Mouse (Mus musculus) embryonic facial prominence, embryonic 14.5 days (tissue): ENCODE data around the gene Lipo4. TPM values are rescaled to one million over a fixed set of nuclear protein-coding genes. Genes with fewer than 3 reads are reported as not detected.
"Not testable (repeated sequence)": the region's sequence is repeated elsewhere in the genome, so short reads cannot be mapped to it uniquely, and the experiment has no call there.

Source experiments
- ATAC-seq: fragments of 200-750 bp; cut with Nextera tagmentation; 2 replicates; pipeline ENCODE4 v1.8.0; 2017; ENCODE audit warnings: low read depth, moderate number of reproducible peaks, moderate TSS enrichment
- DNase-seq: peaks from one replicate; pipeline ENCODE4 v3.0.0-alpha.2; 2015; ENCODE audit warnings: low spot score
- H3K27ac ChIP-seq: fragments of 300-500 bp; sonication (generic); replicated peaks from 2 replicates; pipeline ENCODE4 v1.5.1; 2014; ENCODE audit warnings: low read depth, mild to moderate bottlenecking, low read length, moderate library complexity
- H3K27me3 ChIP-seq: fragments of 300-500 bp; sonication (generic); replicated peaks from 2 replicates; pipeline ENCODE4 v1.6.1; 2014; ENCODE audit warnings: low read length; ENCODE audit not compliant: control insufficient read depth, insufficient read depth
- H3K36me3 ChIP-seq: fragments of 300-500 bp; sonication (generic); 2 replicates; pipeline ENCODE4 v1.6.1; 2014; ENCODE audit warnings: low read length, mixed read lengths; ENCODE audit not compliant: control insufficient read depth, insufficient read depth
- H3K4me1 ChIP-seq: fragments of 300-500 bp; sonication (generic); 2 replicates; pipeline ENCODE4 v1.6.1; 2014; ENCODE audit warnings: antibody characterized with exemption, low read length; ENCODE audit not compliant: control insufficient read depth, insufficient read depth
- H3K4me2 ChIP-seq: fragments of 300-500 bp; sonication (generic); 2 replicates; pipeline ENCODE4 v1.6.1; 2014; ENCODE audit warnings: low read depth, mild to moderate bottlenecking, low read length, moderate library complexity, mixed read lengths
- H3K4me3 ChIP-seq: fragments of 300-500 bp; sonication (generic); 2 replicates; pipeline ENCODE4 v1.5.1; 2014; ENCODE audit warnings: low read depth, mild to moderate bottlenecking, low read length
- H3K9ac ChIP-seq: fragments of 300-500 bp; sonication (generic); 2 replicates; pipeline ENCODE4 v1.6.1; 2014; ENCODE audit warnings: low read depth, mild to moderate bottlenecking, low read length, moderate library complexity, mixed read lengths
- H3K9me3 ChIP-seq: fragments of 300-500 bp; sonication (generic); 2 replicates; pipeline ENCODE4 v1.6.1; 2016; ENCODE audit warnings: low read length; ENCODE audit not compliant: control insufficient read depth
- WGBS: fragments of 180-500 bp; shearing (Covaris S2); extraction: QIAGEN DNeasy Blood & Tissue Kit; methylation state at CpG from one replicate; pipeline ENCODE4 v1.1.7; 2014; 5-methylcytosine and 5-hydroxymethylcytosine counted together
- polyA plus RNA-seq: library from polyadenylated mRNA; unstranded; fragments of >200 nt; fragmentation: Nextera tagmentation; extraction: Ambion mirVana; gene quantifications from 2 replicates; pipeline ENCODE4 v1.2.1, GENCODE M21; 2014

Lipo4 gene
- not detected in 2 replicates for polyA plus RNA-seq

DNA sequence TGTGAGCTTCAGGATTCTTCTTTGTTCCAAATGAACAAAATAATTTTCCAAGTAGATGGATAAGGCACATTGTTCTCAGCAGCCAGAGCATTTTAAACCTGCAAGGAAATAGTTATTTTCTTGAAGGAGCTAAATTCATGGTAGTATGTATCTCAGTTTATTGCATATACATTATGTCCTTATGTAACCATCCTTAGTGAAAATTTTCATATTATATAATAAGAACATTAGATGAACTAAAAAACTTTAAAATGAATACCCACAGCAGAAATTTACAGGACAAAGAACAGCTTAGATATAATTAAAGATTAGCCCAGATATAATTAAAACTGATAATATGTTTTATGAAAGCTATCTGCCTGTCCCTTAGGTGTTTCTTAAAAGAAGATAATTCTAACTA is at the start of gene Lipo4:
Gene Lipo4 (minus strand): TSS at position 101 of the 400 bp plus-strand sequence.
- Histone ChIP-seq H3K4me3 (no peak within 1 kb of the TSS), H3K4me1 (no peaks in the 10 kb centered on the region), H3K27ac (no peak within 1 kb of the TSS), H3K9me3 (no peaks in the 10 kb centered on the region), H3K36me3 (no peaks in the 10 kb centered on the region), H3K27me3 (no peaks in the 10 kb centered on the region), H3K4me2 (no peak within 1 kb of the TSS), H3K9ac (no peak within 1 kb of the TSS)
- ATAC-seq (no peak), DNase-seq (no peak)

DNA sequence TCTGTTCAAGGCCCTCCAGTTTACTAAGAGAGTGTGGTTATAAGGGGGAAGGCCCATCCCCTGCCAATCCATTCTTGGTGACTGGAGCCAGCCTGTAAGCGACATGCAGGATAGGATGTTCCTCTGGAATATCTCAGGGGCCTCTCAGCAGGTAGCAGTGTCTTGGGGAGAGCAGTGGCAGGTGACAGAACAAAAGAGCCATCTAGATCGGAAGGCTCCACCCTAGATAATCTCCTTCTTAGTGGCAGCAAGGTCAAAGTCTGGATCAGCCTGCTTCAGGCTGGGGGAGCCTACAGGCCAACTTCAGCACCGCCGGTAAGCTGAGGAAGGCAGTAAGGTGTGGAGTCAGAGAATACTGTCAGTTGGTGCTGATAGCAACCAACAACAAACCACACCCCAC is 61.2 kb downstream of the Lipo4 start:
- not testable (repeated sequence) for H3K4me1 ChIP-seq, H3K36me3 ChIP-seq, DNase-seq, H3K27ac ChIP-seq, H3K4me3 ChIP-seq, H3K27me3 ChIP-seq, ATAC-seq, H3K9me3 ChIP-seq, H3K9ac ChIP-seq, H3K4me2 ChIP-seq
- WGBS = 35% methylated on average over 4 of the region's 4 CpGs

DNA sequence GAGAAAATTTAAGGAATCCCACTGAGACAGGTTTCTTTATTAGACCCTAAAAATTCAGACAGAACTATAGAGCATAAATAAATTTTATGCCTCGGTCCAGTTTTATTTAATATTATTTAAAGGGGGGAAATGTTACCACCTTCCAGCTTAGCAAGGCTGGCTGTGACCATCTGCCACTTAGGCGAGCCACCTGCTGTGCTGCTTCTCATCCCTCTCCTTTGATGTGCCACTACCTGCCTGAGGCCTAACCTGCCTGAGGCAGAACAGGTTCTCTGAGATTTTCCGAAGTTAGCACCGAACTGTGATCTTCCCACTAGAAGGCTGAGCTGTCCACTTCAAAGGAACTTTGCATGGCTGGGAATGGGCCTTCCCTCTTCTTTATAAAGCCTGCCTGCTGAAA is 63.9 kb downstream of the Lipo4 start:
- DNase-seq (no peak), ATAC-seq (no peak)
- H3K4me2 ChIP-seq = no peak overlapping the region
- peaks cover 7% of the 10 kb centered on the region; the same call in 1 of the 2 replicates for H3K9me3 ChIP-seq
- H3K4me3 ChIP-seq = no peak overlapping the region
- H3K27me3 ChIP-seq = no peaks in the 10 kb centered on the region
- WGBS = 60% methylated on average over 4 of the region's 4 CpGs
- H3K4me1 ChIP-seq = no peaks in the 10 kb centered on the region
- H3K27ac ChIP-seq = no peak overlapping the region
- H3K9ac ChIP-seq = no peak overlapping the region
- H3K36me3 ChIP-seq = no peaks in the 10 kb centered on the region

Other genes with a start within 250 kb of the Lipo4 start
- 6.3 and 7.4 TPM in 2 replicates for gene Rnls, start 125.5 kb downstream of the Lipo4 start, polyA plus RNA-seq
- gene Gm8978, start 107.5 kb upstream of the Lipo4 start, polyA plus RNA-seq = not detected in 2 replicates
- gene Lipo2, start 233.6 kb upstream of the Lipo4 start, polyA plus RNA-seq = 0.35 and 0.64 TPM in 2 replicates
- 12.9 and 13.2 TPM in 2 replicates for gene Lipo3, start 244.2 kb upstream of the Lipo4 start, polyA plus RNA-seq